Mouse (Mus musculus) splenic B cell, adult 2 months (primary cell): ENCODE data around the gene Pwwp2a.

Experiments used
- DNase-seq: peaks from one replicate; pipeline ENCODE4 v3.0.0-alpha.2; 2011; ENCODE audit warnings: low read depth, low spot score
- H3K27me3 ChIP-seq: 2 replicates; pipeline ENCODE4 v1.6.1; 2012; ENCODE audit warnings: mild to moderate bottlenecking, low read length, moderate library complexity, mixed read lengths; ENCODE audit not compliant: control insufficient read depth, poor library complexity, insufficient read depth, severe bottlenecking
- H3K36me3 ChIP-seq: 2 replicates; pipeline ENCODE4 v1.6.1; 2012; ENCODE audit warnings: mild to moderate bottlenecking, low read length, moderate library complexity, mixed read lengths; ENCODE audit not compliant: control insufficient read depth, poor library complexity, insufficient read depth, severe bottlenecking

The Pwwp2a gene

GRCm38 (mm10) chr11:43681472-43682414, at the start of gene Pwwp2a:
Pwwp2a (plus strand) TSS chr11:43681998.
- no peaks in the 10 kb centered on the region for H3K27me3 ChIP-seq
- H3K36me3 ChIP-seq, result no peaks in the 10 kb centered on the region
- DNase-seq, result peak; percentile 100

DNA sequence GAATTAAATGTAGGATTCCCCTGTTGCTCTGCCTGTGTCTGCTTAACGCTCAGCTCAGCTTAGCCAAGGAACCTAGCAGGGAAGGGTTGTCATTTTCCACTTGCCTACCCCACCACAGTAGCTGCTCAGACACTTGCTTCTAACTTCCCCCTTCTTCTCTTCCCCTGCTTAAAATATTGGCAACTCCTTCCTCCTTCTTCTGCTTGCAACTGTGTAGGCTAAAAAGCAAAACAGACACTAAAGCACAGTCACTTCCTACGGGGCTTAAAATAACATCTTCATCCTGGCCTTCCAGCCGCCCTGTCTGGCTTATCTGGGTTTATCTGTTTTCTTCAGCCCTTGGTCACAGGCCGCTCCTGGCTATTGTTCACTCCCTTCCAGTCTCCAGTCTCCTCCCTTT, 49.2 kb upstream of the Pwwp2a start:
- Histone ChIP-seq H3K36me3 (no peaks in the 10 kb centered on the region), H3K27me3 (no peaks in the 10 kb centered on the region)
- DNase-seq, result no peak

DNA sequence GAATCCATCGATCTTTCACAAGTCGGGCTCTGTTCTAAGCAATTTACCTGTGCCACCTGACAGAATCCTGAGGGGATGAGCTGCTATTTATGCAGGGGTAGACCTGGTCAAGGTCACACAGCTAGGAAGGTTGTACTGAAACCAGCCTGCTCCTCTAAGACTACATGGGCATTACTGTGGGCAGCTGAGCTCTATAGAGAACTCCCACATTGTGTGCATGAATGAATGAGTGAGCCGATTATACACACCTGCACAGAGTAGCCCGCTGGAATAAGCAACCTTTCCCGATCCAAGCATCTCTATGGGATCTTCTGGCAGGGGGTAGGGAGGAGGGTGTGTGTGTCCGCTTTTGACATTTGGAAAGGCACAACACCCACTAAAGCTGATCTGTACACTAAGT, 48.6 kb upstream of the Pwwp2a start:
- Histone ChIP-seq H3K27me3 (no peaks in the 10 kb centered on the region), H3K36me3 (no peaks in the 10 kb centered on the region)
- DNase-seq, result no peak

- no peak for DNase-seq
- Histone ChIP-seq H3K27me3 (no peaks in the 10 kb centered on the region), H3K36me3 (no peaks in the 10 kb centered on the region)
Observed at GRCm38 (mm10) chr11:43633658-43634401, 48.0 kb upstream of the Pwwp2a start.

DNA sequence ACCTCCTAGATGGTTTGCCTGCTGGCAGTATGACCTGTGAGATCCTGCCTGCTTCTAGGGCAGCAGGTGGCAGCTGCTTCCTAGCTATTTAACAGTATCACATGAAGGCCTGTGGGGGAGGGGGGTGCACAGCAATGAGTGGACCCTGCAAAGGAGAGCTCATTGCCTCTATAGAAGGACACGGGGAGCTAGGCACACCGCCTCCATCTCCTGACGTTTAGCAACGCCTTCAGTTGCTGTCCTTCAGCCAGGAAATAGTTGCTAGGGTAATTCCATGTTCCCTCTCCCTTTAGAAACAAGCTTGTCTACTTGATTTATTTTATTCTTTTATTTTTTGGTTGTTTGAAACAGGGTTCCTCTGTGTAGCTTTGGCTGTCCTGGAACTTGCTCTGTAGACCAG, 45.0 kb upstream of the Pwwp2a start:
- no peaks in the 10 kb centered on the region for H3K27me3 ChIP-seq
- no peaks in the 10 kb centered on the region for H3K36me3 ChIP-seq
- DNase-seq, result no peak

DNA sequence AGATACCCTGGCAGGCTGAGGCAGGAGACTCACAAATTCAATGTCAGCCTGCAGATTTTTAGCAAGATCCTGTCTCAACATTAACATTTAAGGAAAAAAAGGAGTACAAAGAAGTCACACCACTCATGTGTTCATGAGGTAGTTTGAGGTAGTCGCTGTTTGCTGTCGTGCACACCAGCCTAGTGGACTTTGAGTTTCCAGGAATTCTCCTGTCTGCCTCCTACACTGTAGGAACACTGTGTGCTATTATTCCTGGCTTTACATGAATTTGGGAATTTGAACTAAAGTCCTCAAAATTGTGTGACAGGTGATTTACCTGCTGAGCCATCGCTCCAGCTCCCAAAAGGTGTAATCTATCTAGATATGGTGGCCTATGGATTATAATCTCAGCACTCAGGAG, 43.3 kb upstream of the Pwwp2a start:
- Histone ChIP-seq H3K36me3 (no peaks in the 10 kb centered on the region), H3K27me3 (no peaks in the 10 kb centered on the region)
- DNase-seq, result no peak

DNA sequence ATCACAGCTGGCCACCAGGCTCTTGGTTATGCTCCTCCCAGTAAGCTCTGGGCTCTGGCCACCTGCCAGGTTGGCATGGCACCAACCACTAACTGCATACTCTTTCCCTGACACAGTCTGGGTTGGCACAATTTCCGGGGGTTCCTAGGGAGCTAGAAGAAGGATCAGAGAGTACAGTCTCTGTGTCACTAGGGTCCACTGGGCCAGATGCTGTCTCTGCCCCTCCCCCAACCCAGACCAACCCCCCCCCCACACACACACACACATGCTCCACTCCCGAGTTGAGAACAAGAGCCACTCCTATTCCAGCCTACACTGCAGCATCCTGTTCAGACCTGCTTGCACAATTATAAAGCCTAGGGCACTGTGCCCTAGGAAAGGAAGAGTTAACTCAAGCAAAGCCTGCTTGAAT, 38.6 kb upstream of the Pwwp2a start:
- H3K27me3 ChIP-seq, result no peaks in the 10 kb centered on the region
- H3K36me3 ChIP-seq, result no peaks in the 10 kb centered on the region
- no peak for DNase-seq

DNA sequence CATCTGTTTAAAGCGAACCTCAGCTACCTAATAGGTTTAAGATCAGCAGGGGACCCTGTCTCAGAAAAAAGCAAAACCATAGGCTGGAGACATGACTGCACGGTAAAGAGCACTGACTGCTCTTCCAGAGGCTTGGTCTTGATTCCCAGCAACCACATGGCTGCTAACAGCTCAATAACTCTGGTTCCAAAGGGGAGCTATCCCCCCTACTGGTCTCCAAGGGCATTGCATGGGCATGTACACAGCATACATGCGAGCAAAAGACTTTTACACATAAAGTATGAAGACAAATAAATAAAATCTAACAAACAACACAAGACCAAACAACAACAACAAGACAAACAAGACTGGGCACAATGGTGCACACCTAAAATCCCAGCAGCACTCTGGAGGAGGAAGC, 36.5 kb upstream of the Pwwp2a start:
- Histone ChIP-seq H3K36me3 (no peaks in the 10 kb centered on the region), H3K27me3 (no peaks in the 10 kb centered on the region)
- peak; percentile 6 for DNase-seq

GRCm38 (mm10) chr11:43653051-43653475, 28.7 kb upstream of the Pwwp2a start:
- DNase-seq, result peak; percentile 18
- no peaks in the 10 kb centered on the region for H3K36me3 ChIP-seq
- H3K27me3 ChIP-seq, result no peaks in the 10 kb centered on the region

- Histone ChIP-seq H3K36me3 (no peaks in the 10 kb centered on the region), H3K27me3 (no peaks in the 10 kb centered on the region)
- no peak for DNase-seq
Observed at GRCm38 (mm10) chr11:43656464-43656863, 25.3 kb upstream of the Pwwp2a start.

GRCm38 (mm10) chr11:43658010-43658409, 23.8 kb upstream of the Pwwp2a start:
- no peaks in the 10 kb centered on the region for H3K36me3 ChIP-seq
- no peak for DNase-seq

GRCm38 (mm10) chr11:43667038-43667745, 14.6 kb upstream of the Pwwp2a start:
- Histone ChIP-seq H3K27me3 (no peaks in the 10 kb centered on the region), H3K36me3 (no peaks in the 10 kb centered on the region)
- DNase-seq, result no peak

More at GRCm38 (mm10) chr11:43658010-43658409, 23.8 kb upstream of the Pwwp2a start:
- no peaks in the 10 kb centered on the region for H3K27me3 ChIP-seq

- Histone ChIP-seq H3K27me3 (no peaks in the 10 kb centered on the region), H3K36me3 (no peaks in the 10 kb centered on the region)
- peak; percentile 64 for DNase-seq
Observed at GRCm38 (mm10) chr11:43682415-43683217, 818 bp downstream of the Pwwp2a start.

GRCm38 (mm10) chr11:43688850-43689249, 7.1 kb downstream of the Pwwp2a start:
- Histone ChIP-seq H3K27me3 (no peaks in the 10 kb centered on the region), H3K36me3 (0 out of 2 replicates have a peak, but pooled peaks cover 2% of the 10 kb centered on the region)
- no peak for DNase-seq
